Mouse (Mus musculus) ovary, adult 18-20 months (tissue): Measurements from ENCODE around the gene Tnfaip1.
"Not testable (repeated sequence)": the region's sequence is repeated elsewhere in the genome, so short reads cannot be mapped to it uniquely, and the experiment has no call there.

Experiments
- DNase-seq: peaks from one replicate; pipeline ENCODE4 v3.0.0; 2022; ENCODE audit warnings: low spot score, mixed read lengths

The Tnfaip1 gene

DNA sequence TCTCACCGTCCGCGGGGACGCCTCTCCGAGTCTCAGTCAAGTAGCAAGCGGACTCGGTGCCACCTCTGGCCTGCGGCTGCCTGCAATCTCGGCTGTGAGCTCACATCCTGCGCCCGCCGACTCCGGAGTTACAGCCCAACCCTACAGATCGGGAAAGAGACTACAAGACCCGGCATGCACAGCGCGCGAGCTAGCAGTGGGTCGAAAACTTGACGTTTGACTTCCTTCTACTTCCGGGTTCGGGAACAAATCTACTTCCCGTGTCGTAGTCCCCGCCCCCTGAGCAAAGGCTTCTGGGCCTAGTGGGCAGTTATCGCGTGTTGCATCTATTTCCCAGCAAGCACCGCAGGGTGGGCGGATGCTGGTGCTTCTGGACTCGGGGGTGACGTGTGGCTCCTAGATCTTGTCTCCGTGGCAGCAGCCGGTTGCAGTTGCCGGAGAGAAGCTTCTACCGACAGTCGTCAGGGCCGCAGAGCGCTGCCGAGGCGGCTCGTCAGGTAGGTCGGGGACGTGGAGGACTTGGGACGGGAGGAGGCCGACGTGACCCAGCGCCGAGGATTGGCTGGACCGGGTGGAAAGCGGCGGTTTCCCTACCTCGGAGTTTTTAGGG lies at the start of gene Tnfaip1, which contains the start of gene Ift20:
Tnfaip1 (minus strand) TSS at position 253 of the 610 bp plus-strand sequence.
Ift20 (plus strand) TSS at position 282 of the 610 bp plus-strand sequence.
- DNase-seq = peak; percentile 98

DNA sequence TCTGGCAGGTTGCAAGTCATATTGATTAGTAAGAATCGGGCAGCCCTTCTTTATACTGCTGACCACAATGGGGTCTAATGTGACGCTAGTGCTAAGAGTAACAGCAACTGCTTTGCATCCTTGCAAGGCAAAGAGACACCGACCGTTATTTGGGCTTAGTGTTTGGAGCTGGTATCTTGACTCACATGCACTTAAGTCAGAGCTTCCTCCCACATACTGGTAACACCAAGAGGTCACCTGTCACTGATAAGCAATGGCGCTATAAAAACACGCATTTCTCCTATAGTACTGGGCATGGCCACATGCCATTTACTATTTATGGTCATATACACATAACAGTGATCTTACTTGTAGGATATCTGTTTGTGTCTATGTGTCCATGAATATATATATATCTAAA lies 46.7 kb upstream of the Tnfaip1 start:
- no peak for DNase-seq

DNA sequence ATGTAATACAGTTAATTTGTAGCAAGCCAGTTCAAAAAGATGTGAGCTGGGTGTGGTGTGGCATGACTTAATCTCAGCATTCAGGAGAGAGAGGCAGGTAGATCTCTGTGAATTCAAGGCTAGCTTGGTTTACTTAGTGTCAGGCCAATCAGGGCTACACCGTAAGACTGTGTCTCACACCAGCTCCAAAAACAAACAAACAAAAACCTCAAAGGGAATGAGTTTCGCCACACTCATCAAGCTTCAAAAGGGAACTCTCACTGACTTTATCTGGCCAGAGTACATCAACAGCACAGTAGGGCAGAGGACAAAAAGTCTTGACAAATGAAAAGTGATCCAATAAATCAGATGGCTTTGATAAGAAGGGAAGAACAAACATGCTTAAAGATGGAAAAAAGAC lies 38.8 kb upstream of the Tnfaip1 start:
- DNase-seq = no peak

DNA sequence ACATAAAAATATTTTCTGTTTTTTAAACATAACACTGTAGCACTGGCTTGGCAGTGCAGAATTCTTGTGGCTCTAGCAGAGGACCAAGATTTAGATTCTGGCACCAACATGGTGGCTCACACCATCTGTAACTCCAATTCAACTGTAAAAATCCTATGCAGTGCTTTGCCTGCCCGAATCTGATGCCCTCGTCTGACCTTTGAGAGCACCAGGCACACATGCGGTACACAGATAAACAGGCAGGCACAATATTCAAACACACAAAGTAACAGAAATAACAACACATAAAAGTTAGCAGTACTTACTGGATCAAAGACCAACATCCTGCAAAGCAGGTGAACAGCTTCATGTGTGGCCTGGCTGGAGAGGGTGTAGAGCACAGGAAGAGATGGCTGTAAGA lies 38.4 kb upstream of the Tnfaip1 start:
- DNase-seq = no peak

DNA sequence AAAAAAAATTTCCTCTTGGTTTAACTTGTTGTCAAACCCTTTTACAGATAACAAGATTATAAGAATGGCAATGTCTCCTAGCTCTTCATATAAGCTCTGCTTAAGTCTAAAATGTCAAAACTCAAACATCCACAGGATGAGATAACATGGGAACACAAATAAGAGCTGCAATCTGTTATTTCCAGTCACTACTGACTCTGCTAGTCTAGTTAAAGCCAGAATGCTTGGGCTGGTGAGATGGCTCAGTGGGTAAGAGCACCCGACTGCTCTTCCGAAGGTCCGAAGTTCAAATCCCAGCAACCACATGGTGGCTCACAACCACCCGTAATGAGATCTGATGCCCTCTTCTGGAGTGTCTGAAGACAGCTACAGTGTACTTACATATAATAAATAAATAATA lies 37.9 kb upstream of the Tnfaip1 start:
- not testable (repeated sequence) for DNase-seq

DNA sequence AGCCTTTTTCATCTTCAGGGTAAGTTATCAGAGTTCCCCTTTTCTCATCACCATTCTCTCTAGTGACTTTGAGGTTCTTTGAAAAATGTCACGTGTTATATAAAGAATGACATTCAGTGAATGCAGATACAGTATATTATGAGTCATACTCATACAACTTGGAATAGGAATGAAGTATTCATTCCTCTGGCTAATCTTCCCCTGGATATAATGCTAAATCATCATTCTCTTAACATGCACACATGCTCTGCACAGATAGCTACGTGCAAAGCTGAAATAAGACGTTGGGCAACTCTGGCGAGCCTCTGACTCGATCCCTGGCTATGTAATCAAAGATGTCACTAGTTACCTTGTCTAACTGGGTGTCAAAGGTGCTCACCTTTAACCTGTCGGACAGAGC lies 35.7 kb upstream of the Tnfaip1 start:
- no peak for DNase-seq

DNA sequence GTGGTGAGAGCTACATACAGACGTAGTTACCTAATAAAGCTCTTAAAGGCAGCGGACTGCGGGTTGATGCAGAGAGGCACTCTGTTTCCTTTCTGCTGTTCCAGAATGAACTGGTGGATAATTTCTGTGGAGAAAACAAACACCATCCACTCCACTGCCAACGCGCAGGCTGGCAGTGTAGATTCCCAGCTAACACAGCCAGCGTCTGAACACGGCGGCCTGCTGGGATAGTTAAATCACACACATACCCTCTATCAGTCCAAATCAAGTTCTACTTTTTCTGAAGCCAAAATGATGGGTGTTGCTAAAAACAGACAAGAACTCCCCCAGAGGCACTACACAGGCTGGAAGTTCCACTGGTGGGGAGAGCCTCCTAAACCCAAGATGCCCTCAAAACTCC lies 35.3 kb upstream of the Tnfaip1 start:
- no peak for DNase-seq

DNA sequence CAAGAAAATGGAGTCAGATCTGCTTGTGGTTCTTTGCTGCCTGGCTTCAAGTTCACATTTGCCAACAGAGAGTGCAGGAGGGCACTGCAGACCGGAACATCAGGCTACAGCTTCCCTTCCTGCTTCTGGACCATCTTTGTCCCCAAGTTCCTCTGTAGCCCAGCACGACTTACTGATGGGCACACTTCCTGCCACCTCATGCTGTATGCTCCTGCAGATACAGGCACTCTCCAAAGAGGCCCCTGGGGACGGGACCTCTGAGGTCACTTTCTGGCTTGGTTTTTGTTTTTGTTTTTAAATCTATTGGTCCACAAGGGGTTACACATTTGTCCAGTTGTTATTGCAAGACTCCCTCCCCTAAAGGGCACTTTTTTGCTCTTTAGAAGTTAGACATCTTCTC lies 33.7 kb upstream of the Tnfaip1 start:
- no peak for DNase-seq

DNA sequence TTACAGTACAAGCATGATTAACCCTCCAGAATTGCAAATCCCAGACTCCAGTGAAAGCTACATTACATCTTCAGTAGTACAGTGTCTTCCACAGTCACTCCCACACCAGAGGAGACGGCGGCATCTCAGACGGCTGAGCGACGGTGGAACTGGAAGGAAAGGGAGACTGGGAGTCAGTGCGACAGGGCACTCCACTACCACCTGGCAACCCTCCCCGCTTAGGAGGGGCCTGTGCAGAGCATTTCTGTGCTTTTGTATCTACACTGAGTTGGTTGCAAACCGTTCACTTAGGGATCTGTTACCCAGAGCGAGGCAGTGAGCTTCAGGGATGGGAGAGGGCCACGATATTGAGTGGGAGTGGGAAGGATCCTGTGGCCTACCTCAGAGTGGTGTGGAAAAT lies 32.7 kb upstream of the Tnfaip1 start:
- no peak for DNase-seq

DNA sequence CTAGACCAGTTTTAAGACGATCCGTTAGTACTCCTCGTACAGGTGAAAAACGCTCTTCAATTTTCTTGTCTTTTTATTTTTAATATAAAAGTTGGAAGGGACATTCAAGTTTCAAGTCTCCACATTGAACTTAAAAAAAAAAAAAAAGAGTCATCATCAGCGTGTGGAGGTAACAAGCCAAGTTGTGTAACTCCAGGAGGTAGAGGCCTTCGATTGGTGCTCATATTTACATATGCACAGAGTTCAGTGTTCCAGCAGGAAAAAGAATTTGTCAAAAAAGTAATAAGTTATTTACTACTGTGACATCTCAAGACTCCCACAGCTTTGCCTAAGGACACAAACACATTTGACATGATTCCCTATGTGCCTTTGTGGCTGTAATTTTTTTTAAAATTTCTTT lies 31.5 kb upstream of the Tnfaip1 start:
- DNase-seq = no peak

DNA sequence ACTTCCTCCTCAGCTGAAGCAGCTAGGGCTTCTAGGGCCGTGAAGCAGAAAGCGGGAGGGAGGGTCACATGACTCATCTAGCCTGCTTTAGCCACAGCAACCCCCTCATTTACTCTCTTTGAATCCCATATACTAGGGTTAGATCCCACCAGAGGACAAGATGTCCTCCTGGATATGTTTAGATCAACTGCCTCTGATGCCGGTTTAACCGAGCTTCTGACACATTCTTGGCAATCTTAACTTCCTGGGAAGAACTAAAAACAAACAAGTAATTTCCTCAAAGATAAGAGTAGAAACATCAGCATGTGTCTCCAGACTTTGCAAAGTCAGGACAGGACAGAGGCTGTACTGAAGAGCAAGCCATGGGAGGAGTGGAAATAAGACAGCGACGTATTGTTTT lies 30.6 kb upstream of the Tnfaip1 start:
- no peak for DNase-seq

DNA sequence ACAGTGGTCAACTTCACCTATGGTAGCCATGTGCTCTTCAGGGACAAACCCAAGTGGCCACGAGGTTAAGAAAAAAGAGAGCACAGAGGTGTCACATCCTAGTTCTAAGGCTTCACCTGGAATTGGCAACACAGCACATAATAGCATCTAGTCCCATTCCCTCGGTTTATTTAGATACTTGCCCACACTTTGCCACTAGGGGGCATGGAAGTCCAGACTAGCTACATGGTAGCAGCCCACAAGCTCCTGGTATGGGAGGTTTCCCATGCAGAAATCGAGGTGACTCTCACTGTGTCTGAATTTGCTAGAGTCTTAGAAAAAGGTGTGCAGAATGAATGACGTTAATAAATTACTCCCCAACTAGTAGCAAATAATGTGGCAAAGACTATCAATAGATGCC lies 24.3 kb upstream of the Tnfaip1 start:
- no peak for DNase-seq

DNA sequence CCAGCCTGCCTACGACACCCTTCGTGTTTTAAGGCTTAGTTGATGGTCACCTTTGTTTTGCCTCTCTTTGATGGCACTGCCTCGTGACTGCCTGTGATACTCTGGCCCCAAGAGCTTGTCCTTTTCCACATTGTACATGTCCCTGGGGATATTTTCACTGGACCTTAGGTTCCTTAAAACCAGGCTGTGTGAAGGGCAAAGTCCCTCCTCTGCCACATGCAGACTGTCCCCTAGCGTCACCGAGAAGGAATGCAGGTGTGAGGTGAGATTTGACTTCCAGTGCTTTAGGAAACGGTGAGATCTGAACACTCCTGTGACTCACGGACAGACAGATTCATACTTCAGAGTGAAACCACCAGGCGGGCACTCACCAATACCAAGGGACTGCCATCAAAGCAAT lies 21.1 kb upstream of the Tnfaip1 start:
- no peak for DNase-seq

DNA sequence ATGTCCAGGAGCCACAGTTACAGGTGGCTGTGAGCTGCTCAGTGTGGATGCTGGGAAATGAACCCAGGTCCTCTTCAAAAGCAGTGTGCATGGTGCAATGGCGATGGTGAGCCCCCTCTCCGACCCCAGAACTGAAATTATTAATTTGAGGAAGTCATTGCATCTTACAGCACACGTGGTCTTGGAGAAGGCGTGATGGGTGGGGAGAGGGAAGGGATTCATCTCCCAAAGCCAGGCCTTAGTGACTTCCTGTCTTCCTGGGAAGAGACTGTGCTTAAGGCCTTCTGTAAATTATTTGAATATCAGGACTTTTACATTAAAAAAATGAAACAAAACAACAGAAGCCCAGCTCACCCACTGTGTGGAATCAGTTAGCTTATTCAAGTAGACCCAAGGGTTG lies 19.9 kb upstream of the Tnfaip1 start:
- DNase-seq = no peak

DNA sequence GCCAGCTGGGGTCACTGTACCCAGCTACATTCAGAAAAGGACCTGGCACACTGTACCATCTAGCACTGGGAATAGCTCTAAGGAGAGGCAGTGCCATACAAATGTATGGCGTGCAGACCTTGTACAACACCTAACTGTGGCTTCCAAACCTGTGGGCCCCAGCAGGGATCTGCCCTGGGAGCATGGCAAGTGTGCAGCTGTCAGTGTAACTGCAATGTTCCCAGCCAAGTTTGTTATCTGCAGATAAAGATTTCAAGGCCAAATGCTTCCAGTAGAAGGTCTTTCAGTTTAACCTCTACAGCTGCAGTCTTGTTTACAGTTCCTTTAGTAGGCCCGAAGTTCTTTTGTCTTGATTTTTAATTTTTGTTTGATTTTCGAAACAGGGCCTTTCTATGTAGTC lies 19.5 kb upstream of the Tnfaip1 start:
- DNase-seq = peak; percentile 73

DNA sequence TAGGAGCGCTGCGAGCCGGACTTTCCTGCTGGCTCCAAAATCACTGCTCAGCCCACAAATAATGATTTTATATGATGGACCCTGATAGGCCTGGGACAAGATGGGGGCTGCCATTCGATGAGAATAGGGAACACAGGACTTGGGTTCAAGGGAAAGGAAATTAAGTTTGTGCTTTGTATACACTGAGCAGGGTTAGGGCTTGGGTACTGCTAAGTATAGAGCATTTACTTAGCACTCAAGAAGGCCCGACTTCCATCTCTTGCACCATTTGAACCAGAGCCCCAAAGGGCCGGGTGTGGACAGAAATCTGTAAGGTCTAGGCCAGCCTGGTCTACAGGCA lies 14.9 kb upstream of the Tnfaip1 start:
- no peak for DNase-seq

DNA sequence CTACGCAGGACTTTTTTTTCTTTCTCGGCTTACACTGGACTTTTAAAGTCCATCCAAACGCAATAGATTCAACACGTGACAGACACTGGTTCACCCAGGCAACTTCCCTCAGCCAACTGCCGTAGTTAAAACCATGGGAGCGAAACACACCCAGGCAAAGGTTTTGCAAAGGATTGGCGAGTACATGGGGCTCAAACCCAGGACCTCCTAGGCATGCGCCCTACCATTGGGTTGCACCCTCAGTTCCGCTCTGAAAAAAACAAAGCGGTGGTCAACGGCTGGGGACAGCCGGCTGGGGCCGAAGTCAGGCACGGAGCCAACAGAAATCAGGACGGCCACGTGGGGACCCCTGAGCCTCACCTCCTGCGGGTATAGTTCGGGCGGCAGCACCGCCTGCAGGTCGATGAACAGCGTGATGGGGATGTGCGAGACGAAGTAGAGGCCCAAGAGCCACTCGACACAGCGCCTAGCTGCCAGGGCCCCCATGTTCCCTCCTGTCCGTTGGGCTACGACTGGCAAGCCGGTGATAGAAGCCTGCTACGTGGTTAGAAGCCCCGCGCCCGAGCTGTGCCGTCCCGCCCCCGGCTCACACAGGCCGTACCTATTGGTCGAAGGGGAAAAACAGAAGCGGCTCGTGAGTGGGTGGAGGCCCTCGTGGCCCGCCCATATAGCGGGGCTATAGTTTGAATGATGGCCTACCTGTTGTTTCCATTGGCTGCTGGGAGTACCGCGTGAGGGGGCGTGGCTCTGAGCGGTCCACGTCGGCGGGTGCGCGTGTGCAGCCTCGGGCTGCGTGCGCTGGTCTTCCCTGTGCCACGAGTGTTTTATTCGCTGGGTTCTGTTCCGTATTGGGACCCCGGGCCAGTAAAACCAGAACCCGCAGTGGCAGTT lies 14.3 kb upstream of the Tnfaip1 start, which contains the start of gene Tmem97:
Tmem97 (minus strand) TSS at position 610 of the 891 bp plus-strand sequence.
- peak; percentile 95 for DNase-seq

DNA sequence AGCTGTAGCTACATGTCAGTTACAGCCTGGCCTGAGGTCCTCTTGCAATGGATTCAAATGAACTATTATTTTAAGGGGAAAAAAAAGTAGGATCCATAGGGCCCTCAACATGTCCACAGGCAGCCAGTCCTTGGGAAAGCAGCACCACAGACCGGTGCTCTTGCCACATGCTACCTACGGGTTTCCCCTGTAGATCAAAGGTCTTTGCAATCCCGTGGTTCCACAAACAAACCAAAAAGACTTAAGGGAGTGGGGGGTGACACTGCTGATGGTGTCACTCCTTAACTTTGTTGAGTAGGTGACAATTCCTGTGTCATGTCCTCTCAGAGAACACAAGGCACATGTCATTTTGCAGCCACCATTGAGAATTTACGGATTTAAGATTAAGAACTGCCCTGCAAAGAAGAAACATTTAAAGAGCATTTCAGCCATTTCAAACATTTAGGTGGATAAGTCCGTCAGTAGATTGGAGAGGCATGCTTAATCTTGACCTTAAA lies 13.4 kb upstream of the Tnfaip1 start:
- no peak for DNase-seq

DNA sequence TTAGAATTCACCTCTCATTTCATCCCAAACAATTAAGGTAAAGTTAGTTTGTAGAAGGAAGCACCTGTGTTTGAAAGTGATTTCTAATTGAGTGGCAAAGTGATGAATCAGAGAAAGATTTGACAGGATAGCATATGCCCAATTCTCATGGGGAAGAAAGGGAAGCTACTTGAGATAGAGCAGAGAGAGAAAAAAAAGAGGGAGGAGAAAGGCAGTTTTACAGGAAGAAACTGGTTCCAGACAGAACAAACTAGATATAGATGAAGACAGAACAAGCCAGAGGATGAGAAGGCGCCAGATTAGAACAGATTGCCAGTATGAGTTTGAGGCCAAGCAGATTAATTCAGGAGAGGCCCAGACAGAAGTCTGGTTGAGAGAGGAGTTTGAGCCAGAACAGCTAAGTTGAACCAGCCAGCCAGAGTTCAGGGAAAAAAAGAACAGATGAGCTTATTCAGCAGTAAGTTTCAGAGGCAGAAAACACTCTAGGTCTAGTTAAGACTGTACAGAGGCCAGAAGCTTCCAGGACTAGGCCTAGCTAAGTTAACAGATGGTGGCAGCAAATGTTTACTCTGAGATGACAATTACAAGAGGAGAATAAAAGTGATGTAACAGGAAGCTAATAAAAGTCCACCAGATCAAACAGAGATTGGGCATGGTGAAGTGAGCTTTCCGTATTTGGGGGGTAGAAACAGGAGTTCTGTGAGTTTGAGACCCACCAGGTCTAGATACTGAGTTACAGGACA lies 11.8 kb upstream of the Tnfaip1 start:
- no peak for DNase-seq

DNA sequence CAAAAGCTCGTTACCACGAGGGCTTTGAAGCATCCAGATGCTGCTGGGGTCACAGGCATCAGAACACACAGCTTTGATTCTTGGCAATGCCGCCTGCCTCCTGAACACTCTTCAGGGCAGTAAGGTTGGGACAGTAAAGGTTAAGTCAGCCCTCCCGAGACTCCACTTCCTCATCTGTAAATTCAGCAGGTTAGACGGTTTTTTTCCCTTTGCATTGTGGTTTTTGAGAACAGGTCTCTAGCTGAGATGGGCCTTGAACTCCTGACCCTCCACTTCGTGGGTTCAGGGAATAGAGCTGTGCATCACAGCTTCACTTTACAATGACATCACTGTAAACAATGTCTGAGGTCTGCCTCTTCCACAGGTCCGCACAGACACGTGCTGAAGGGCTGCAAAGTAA lies 9.0 kb upstream of the Tnfaip1 start:
- DNase-seq = no peak

DNA sequence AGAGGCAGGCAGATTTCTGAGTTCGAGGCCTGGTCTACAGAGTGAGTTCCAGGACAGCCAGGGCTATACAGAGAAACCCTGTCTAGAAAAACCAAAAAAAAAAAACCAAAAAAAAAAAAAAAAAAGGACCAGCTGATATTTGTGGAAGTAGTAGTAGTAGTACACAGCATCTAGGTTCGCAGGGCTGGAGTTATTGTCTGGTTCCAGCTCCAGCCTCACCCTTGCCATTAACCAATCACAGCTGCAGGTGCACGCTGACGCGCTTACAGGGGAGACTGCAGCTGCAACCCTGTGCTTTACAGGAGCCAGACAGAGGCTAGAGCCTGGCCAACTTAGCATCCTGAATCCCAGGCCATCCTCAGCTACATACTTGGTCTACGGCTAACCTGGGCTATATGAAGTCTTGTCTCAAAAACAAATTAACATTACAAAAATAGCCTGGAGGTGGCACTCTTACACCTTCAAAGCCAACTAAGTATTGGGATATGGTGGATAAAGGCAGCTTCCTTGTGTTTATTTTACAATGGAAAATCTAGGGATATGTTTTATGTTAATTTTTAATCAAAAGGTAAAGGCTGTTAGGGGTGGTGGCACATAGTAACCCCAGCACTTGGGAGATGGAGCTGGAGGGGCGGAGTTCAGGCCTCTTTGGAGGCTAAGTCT lies 8.4 kb upstream of the Tnfaip1 start:
- DNase-seq = no peak

DNA sequence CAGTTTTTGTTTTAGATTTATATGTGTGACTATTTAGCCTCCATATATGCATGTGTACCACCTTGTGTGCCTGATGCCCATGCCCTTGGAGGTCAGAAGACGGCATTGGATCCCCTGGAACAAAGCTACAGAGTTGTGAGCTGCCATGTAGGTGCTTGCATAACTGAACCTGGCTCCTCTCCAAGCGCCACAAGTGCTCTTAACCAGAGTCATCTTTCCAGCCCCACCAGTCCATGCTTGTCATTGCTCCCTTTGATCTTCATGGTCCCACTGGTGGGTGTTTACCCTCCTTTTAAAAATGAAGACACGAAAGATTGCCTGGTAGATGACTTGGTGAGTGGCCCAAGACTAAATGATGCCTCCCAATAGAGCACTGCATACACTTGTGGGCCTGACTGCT lies 4.2 kb upstream of the Tnfaip1 start:
- no peak for DNase-seq
